Mouse (Mus musculus) spleen, adult 2 months (tissue): ENCODE results near the gene Myh14. TPM values are rescaled to one million over a fixed set of nuclear protein-coding genes. Genes with fewer than 3 reads are reported as not detected.

Experiments used
- DNase-seq, 2 experiments: peaks; one replicate each; pipeline versions ENCODE4 v3.0.0 to v3.0.0-alpha.2; 2012 to 2021; ENCODE audit warnings: low spot score in 2 of 2, low read depth in 1 of 2
- H3K27ac ChIP-seq: fragments of 200-500 bp; 2 replicates; pipeline ENCODE4 v1.5.1; 2012; ENCODE audit warnings: low read length, inconsistent platforms; ENCODE audit not compliant: insufficient read depth
- H3K27me3 ChIP-seq: fragments of 200-500 bp; 2 replicates; pipeline ENCODE4 v1.6.1; 2012; ENCODE audit warnings: mild to moderate bottlenecking, moderate library complexity, low read length, inconsistent platforms; ENCODE audit not compliant: control insufficient read depth, insufficient read depth
- H3K36me3 ChIP-seq: fragments of 200-500 bp; 2 replicates; pipeline ENCODE4 v1.6.1; 2012; ENCODE audit warnings: mild to moderate bottlenecking, low read length, inconsistent platforms; ENCODE audit not compliant: control insufficient read depth, insufficient read depth
- H3K4me1 ChIP-seq: fragments of 200-500 bp; 2 replicates; pipeline ENCODE4 v1.6.1; 2011; ENCODE audit warnings: inconsistent platforms; ENCODE audit not compliant: control insufficient read depth, insufficient read depth, insufficient read length
- H3K4me3 ChIP-seq: fragments of 200-500 bp; 2 replicates; pipeline ENCODE4 v1.5.1; 2011; ENCODE audit warnings: mild to moderate bottlenecking, inconsistent platforms; ENCODE audit not compliant: insufficient read depth, insufficient read length; ENCODE audit errors: extremely low read depth
- CTCF ChIP-seq: fragments of 200-500 bp; IDR thresholded peaks from 2 replicates; pipeline ENCODE4 v1.5.1; 2011; ENCODE audit warnings: mild to moderate bottlenecking, inconsistent platforms; ENCODE audit not compliant: insufficient read depth, insufficient read length, insufficient replicate concordance; ENCODE audit errors: extremely low read depth
- POLR2A ChIP-seq: fragments of 200-500 bp; IDR thresholded peaks from 2 replicates; pipeline ENCODE4 v1.6.1; 2011; ENCODE audit warnings: low read depth, low read length, inconsistent platforms
- WGBS: fragments of 180-500 bp; shearing (Covaris S2); methylation state at CpG from one replicate; pipeline ENCODE4 v1.1.7; 2018; 5-methylcytosine and 5-hydroxymethylcytosine counted together
- polyA plus RNA-seq: library from polyadenylated mRNA; depleted of rRNA; stranded (reverse); fragments of >200 nt; gene quantifications from 2 replicates; pipeline ENCODE4 v1.2.3, GENCODE M21; 2012

Gene Myh14
- polyA plus RNA-seq, 1 experiment = 0.63 TPM

DNA sequence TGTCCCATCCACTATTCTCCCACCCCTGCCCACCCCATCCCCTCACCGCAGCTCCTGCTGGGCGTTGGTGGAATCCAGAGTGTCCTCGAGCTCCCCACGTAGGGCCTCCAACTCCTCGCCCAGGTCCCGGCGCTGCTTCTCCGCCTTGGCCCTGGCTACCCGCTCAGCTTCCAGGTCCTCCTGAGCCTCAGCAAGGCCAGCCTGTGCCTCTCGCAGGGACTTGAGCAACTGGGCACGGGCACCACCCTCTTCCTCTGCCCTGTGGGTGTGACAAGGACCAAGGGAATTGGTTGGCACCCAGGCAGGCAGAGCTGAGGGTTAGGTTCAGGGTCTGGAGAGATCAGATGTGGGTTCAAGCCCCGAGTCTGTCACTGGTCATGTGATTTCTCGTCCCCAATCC lies 43.7 kb downstream of the Myh14 start:
- DNase-seq = no peak
- TF ChIP-seq CTCF (no peak), POLR2A (no peak)
- no peaks in the 10 kb centered on the region for H3K36me3 ChIP-seq
- 81% methylated on average over 11 of the region's 13 CpGs for WGBS
- no peak overlapping the region for H3K27ac ChIP-seq
- H3K4me1 ChIP-seq = no peaks in the 10 kb centered on the region
- H3K4me3 ChIP-seq = no peak overlapping the region
- H3K27me3 ChIP-seq = no peaks in the 10 kb centered on the region

DNA sequence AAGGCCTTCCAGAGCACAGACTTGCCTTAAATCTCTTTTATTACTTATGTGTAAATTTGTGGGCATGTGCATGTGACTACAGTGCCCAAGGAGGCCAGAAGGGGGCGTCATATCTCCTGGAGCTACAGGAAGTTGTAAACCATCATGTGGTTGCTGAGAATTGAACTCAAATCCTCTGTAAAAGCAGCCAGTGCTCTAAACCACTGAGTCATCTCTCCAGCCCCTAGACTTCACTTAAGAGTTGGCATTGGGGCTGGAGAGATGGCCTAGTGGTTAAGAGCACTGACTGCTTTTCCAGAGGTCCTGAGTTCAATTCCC lies 44.6 kb downstream of the Myh14 start:
- 59% methylated on average over 1 of the region's 1 CpGs for WGBS

DNA sequence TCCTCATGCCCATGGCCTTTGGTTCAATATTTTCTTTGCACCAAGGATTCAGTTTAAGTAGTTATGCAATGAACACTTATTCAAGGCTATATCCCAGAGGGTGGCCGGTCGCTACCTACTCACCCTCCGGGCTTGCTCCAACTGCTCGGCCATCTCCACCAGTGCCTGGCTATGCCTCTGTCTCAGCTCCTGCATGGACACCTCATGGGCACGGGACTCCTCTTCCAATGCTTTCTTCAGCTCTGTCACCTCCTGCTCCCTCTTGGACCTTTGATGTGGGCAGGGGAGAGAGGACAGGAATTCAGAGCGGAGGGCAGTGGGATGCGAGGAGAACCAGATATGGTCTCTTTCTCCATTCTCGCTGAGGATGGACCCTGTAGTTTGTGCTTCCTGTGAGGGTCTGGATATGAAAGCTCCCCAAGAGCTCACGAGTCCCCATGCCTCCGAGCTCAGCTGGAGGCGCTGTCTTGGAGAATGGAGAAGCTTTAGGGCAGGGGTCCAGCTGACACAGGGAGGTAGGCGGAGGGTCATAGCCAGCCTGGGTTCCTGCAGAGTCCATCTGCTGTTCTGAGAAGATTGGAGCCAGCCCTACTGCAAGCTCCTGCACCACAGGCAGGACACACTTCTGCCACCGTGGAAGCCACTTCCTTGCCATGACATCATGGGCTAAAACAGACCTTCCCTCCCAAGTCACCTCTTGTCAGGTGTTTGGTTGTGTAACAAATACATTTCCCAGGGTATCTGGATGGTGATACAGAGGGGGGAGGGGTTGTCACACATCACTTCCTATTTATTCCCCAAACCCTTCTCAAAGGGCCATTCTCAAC lies 45.2 kb downstream of the Myh14 start:
- Histone ChIP-seq H3K4me1 (no peaks in the 10 kb centered on the region), H3K27ac (no peak overlapping the region), H3K36me3 (no peaks in the 10 kb centered on the region), H3K4me3 (no peak overlapping the region), H3K27me3 (no peaks in the 10 kb centered on the region)
- WGBS = 84% methylated on average over 13 of the region's 13 CpGs
- no peak for DNase-seq
- TF ChIP-seq POLR2A (no peak), CTCF (no peak)

More for the DNA sequence above, 44.6 kb downstream of the Myh14 start:
- Histone ChIP-seq H3K27me3 (no peaks in the 10 kb centered on the region), H3K36me3 (no peaks in the 10 kb centered on the region), H3K4me1 (no peaks in the 10 kb centered on the region), H3K27ac (no peak overlapping the region), H3K4me3 (no peak overlapping the region)
- DNase-seq = no peak
- TF ChIP-seq POLR2A = no peak
- TF ChIP-seq CTCF = no peak

- Histone ChIP-seq H3K36me3 (no peaks in the 10 kb centered on the region), H3K4me3 (no peak overlapping the region), H3K4me1 (no peaks in the 10 kb centered on the region), H3K27ac (no peak overlapping the region), H3K27me3 (no peaks in the 10 kb centered on the region)
- TF ChIP-seq POLR2A (no peak), CTCF (no peak)
- WGBS = 55% methylated on average over 14 of the region's 14 CpGs
- DNase-seq = no peak
These were observed 45.8 kb downstream of the Myh14 start for GRCm38 (mm10) chr7:44624828-44625227.

DNA sequence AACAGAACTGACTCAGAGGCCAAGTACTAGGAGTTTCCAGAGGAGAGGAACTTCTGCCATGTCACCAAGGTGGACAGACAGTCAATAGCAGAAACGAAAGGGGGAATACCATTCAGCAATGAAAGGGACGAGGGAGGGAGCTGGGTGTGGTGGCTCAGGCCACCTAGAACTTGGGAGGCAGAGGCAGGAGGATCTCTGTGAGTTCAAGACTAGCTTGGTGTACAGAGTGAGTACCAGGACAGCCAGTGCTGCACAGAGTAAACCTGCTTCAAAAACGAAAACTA lies 46.2 kb downstream of the Myh14 start:
- H3K27me3 ChIP-seq = no peaks in the 10 kb centered on the region
- H3K4me1 ChIP-seq = no peaks in the 10 kb centered on the region
- no peaks in the 10 kb centered on the region for H3K36me3 ChIP-seq
- TF ChIP-seq POLR2A (no peak), CTCF (no peak)
- H3K4me3 ChIP-seq = no peak overlapping the region
- no peak for DNase-seq
- 61% methylated on average over 3 of the region's 3 CpGs for WGBS
- H3K27ac ChIP-seq = no peak overlapping the region

DNA sequence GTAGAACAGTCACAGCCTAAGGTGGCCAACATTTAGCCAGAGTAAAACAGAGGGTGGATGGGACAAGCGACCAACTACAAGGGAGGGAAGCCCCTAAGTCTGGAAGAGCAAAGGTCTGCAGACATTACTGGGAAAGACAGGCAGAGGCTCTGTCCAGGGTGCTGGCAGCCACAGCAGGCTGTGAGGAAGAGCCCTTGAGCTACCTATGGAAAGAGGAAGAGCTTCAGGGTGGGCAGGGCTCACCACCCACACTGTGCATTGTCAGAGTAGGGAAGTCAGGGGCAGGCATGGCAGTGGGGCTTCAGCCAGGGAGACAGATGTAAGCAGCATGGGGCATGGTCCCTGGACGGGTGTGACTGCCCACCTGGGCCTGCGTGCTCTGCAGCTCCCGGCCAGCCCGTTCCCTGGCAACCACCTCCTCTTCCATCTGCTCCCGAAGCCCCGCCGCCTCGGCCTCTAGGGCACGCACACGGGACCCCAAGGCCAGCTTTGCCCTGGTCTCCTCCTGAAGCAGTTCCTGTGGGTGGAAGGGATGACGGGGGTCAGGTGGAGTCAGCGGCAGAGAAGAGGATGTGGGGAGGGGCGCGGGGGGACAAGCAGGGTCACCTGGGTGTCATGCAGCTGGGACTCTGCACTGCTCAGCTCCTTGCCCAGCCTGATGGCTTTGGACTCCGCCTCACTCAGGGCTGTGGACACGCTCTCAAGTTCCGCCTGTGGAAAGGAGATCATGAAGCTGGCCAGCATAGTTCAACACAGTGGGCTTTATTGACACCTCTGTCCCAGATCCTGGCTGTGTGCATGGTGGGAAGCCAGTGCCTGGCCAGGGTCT lies 46.7 kb downstream of the Myh14 start:
- H3K27me3 ChIP-seq = no peaks in the 10 kb centered on the region
- H3K4me3 ChIP-seq = no peak overlapping the region
- TF ChIP-seq POLR2A (no peak), CTCF (no peak)
- no peaks in the 10 kb centered on the region for H3K36me3 ChIP-seq
- DNase-seq = no peak
- H3K27ac ChIP-seq = no peak overlapping the region
- H3K4me1 ChIP-seq = no peaks in the 10 kb centered on the region
- whole genome bisulfite sequencing = 45% methylated on average over 18 of the region's 18 CpGs

- 78% methylated on average over 3 of the region's 3 CpGs for WGBS
These were observed 53.6 kb downstream of the Myh14 start for GRCm38 (mm10) chr7:44617059-44617458.

More at GRCm38 (mm10) chr7:44617059-44617458, 53.6 kb downstream of the Myh14 start:
- no peak for TF ChIP-seq POLR2A
- TF ChIP-seq CTCF = no peak
- no peak for DNase-seq
- peaks cover 3% of the 10 kb centered on the region for H3K27me3 ChIP-seq
- H3K4me1 ChIP-seq = no peaks in the 10 kb centered on the region
- no peak overlapping the region for H3K4me3 ChIP-seq
- H3K27ac ChIP-seq = no peak overlapping the region
- no peaks in the 10 kb centered on the region for H3K36me3 ChIP-seq
